Mouse (Mus musculus): Measurements from ENCODE around the gene Ly6g6c.
"Not testable (repeated sequence)": the region's sequence is repeated elsewhere in the genome, so short reads cannot be mapped to it uniquely, and the experiment has no call there.

The Ly6g6c gene

GRCm38 (mm10) chr17:35031880-35032279, 33.3 kb upstream of the Ly6g6c start:
- DNase-seq, result no peak

DNA sequence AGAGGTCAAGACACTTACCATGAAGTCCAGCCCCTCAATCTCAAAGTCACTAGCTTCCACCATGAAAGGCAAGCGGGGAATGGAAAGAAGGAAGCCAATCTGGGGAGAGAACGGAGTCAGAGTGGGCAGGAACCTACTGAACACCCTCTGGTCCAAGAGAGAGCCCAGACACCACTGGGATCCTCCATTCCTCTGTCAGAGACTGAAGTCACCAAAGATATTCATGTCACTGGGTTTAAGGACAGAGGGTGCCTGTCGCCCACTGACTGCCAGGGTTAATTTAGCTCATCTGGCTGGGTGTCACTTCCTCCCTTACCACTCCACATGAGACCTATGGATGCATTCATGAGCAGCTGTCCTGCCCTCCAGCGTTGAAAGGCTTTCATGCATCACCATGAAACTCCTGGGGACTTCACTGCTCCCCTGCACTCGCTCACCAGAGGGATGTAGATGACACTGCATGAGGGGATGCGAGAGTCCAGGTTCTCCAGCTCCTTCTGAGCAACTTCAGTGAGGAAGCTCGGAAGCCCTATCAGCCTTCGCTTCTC, 32.8 kb upstream of the Ly6g6c start:
- DNase-seq, result no peak

GRCm38 (mm10) chr17:35033703-35034102, 31.5 kb upstream of the Ly6g6c start:
- DNase-seq, result not testable (repeated sequence)

GRCm38 (mm10) chr17:35034896-35035295, 30.3 kb upstream of the Ly6g6c start:
- no peak for DNase-seq

DNA sequence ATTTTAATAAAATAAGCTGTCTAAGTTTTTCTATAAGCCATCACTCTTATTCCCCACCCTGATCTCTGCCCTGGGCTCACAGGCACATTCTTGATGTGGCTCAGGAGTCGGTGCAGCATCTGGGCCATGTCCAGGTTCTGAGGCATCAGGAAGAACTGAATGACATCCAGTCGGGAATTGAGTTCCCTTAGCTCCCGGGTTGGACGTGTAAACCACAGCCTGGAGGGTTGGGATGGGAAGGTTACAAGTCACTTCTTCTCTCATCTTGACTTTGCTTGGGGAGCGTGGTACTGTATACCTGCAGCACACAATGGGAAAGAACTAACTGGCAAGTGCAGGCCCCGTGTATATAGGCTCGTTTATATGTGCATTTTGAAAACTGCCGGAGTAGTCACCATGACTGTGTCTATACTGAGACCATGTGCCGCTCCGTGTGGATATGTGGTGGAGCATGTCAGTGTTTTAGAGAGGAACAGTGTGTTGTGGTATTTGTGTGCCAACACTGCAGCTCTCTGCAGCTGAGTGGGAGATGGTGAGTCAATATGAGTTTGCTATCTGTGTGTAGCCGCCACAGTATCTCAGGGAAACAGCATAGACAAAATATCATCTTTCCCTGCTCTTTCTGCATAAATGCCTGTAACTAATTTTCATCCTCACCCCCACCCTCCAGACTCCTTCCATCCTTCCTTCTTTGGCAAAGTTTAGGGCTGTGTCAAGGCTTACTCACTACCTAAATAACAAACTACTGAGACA, 25.9 kb upstream of the Ly6g6c start:
- DNase-seq, result no peak

GRCm38 (mm10) chr17:35043794-35044193, 21.4 kb upstream of the Ly6g6c start:
- no peak for DNase-seq

GRCm38 (mm10) chr17:35044904-35045806, 20.0 kb upstream of the Ly6g6c start:
- DNase-seq, result no peak

DNA sequence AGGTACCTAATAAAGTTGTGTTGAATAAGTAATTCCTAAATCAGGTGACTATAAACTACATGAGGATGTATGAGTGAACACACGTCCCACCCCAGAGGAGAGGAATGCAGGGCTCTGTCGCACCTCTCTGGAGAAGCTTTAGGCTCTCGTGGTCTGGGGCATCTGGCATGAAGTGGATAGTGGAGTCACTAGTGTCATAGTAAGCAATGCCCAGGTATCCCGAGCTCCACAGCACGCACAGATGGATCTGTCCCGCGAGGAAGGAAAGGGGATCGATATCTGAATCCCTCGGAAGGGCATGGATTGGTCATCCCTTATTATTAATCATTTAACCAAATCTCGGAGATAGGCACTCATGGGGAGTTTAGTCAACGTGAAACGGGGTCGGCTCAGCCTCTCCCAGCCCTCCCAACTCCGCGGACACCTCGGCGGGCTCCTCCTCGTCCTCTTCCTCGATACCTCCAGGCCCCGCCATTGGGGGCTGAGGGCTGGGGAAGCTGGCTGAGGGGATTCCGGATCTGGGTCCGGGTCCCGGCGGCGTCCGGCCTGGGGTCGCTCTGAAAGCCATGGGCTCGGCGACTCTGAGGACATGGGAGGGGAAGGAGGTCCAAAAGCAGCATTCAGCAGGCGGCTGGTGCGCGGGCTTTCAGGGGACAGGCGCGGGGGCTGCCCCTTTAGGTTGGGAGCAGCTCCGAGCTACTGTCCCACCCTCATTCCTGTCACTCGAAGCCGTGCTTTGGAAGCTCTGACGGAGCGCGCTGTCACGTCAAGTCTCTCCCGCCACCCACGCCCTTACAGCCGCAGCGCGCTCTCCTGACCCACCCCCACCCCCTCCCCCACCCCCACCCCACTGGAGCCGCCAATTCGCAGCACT, 19.1 kb upstream of the Ly6g6c start:
- DNase-seq, result no peak

DNA sequence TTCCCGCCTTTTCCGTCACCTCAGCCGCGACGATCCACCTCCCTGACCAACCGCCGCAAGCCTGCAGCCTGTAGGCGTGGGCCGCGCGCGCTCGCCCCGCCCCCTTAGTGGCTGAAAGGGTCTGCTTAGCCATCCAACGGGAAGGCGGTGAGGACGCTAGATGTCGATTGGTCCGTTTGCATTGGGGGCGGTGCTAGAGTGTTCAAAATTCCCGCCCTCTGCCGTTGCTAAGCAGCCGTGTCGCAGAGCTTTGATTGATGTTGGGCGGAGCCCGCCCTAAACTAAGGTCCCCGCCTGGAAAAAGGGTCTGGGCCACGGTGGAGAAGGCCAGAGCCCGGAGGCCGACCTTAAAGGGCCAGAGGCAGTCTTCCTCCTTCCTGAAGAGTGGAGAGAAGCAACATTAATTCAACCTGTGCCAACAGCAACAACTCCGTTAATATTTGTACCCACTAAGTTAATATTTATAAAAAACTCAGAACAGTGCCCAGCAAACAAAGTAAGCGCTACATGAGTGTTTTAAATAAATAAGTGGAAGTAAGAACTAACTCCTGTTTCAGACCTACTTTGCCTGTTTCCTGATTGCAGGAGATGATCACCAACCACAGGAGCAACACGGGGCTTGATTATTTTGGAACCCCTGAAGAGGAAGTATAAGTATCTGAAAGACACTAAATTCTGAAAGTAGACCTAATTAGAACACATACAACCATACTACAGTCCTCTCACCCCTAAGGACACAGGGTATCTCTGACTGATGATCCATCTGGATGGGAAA, 18.3 kb upstream of the Ly6g6c start, which contains the start of gene Msh5:
Gene Msh5 (minus strand): TSS at position 65 of the 775 bp plus-strand sequence.
- DNase-seq, result peak; percentile 95

- DNase-seq, result no peak
Observed at GRCm38 (mm10) chr17:35047688-35048087, 17.5 kb upstream of the Ly6g6c start.

DNA sequence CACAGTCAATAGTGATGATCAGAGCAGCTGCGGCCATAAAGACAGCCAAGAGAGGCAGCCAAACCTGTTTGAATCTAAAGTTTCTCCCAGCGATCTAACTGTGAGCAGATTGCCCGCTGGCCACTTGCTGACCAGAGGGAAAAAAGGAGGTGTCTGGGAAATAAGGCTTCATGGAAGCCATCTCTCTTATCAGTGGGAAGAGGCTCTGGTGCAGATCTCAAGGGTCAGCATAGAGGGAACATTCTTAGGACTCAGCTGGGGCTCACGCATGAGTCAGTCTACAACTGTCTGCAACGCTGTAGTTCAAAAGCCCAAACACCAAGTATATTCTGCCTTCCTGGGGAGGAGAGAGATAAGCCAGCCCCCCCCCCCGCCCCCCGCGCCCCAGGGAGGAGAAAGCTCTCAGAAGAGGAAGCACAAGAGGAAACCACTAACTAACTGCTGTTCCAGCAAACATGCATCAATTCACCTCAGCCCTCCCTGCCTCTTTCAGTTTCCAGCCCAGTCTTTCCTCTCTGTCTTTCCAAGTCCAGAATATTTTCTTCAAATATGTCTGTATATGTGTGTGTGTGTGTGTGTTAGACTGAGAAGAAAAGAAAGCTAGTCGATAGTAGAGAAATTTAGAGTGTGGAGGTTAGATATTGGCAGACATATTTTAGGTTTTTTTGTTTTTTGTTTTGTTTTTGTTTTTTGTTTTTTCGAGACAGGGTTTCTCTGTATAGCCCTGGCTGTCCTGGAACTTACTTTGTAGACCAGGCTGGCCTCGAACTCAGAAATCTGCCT, 16.8 kb upstream of the Ly6g6c start:
- DNase-seq, result no peak

DNA sequence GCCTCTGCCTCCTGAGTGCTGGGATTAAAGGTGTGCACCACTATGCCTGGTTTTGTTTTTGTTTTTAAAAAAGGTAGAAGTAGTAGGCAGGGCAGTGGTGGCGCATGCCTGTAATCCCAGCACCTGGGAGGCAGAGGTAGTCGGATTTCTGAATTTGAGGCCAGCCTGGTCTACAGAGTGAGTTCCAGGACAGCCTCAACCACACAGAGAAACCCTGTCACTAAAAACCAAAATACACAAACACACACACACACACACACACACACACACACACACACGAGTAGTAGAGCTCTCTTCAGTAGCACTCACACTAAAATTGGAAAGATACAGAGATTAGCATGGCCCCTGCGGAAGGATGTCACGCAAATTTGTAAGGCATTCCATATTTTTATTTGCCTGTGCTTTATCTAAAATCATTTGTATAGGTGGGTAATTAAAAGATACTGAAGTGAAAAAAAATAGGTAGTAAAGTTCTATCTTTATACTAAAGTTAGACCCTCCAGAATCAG, 16.2 kb upstream of the Ly6g6c start:
- DNase-seq, result no peak

DNA sequence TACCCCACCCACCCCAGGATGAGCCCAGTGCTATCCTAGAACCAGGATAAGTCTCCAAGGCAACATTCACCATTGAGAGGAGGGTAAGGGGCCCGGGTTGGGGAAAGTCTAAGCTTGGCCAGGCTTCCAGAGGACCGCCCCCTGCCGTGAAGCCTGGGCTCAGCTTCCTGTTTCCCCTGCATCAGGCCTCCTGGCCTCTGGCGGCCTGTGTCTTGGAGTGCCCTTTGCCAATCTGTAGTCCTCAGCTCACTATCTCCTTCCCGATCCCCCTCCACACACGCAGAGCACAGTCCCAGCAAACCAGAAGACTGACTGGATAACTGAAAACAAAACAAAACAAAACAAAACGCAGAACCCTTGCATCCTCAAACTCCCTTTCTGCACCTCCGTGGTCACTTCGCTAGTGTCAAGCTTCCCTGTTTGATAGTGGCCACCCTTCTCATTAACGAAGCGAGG, 15.6 kb upstream of the Ly6g6c start, which contains the start of gene Clic1:
Gene Clic1 (plus strand): TSS at position 406 of the 456 bp plus-strand sequence.
- DNase-seq, result no peak

DNA sequence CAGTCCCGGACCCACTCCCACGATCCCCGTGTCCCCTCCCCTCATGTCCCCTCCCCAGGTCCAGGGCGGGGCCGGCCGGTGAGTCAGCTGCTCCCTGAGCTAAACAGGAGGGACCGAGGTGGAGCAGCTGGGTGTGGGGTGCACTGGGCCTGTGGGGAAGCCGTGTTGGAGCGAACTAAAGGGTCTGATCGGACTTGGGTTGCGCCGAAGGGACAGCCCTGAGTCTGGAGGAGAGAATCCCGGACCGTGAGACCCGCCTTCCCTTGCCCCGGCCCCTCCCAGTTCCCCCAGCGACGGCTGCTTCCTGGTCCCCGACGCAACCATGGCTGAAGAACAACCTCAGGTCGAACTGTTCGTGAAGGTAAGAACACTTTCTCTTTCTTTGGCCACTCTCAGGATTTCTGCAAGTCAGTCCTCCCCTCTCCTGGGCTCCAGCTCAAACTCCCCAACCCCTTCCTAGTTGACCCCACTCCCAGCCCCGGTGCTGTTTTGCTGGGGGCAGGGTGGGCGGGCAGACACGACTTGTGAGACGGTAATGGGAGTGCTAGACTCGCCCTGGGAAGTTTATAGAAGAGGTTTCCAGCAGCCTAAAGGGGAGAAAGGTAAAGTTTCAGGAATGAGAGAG, 14.9 kb upstream of the Ly6g6c start:
- peak in 1 of 2 experiments; percentile 46 for DNase-seq

DNA sequence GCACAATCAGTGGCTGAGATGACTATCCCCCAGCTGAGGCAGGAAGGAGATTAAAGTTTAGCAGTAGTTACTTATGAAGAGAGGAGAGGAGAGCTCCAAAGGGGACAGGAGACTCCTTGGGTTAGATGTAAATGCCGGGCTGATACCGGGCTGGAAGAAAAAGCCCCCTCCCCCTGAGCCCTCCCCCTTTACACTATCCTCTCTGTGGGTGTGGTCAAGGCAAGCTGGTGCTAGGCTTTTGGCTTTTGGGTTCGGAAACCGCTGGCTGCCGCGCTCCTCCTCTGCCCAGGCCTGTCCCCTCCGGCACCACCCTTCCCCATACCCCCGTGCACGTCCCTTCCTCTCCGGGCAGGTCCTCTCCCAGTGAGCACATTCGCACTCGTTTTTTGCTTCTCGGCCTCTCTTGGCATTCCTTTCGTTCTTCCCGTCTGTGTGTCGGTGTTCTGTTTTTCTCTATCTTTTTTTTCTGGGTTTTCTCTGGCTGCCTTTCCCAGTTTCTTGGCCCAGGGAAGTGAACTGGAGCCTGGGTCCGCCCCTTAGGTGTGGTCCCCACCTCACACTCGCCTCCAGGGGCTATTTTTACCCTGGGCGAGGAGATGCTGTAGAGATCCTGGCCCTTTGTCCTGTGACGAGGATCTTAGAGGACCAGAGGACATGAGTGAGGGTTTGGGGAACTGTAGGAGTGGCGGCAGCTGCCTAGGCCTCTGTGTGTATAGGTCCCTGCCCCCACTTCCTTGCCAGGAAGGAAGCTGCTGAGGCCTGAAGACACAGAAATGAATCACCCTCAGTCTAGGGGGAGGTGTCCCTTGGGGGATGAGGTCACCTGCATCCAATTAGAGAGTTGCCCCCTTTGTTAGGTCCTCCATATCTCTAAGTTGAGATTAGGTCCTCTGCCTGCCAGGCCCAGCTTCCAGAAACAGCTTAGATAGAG, 13.8 kb upstream of the Ly6g6c start:
- DNase-seq, result peak; percentile 50 to 51

DNA sequence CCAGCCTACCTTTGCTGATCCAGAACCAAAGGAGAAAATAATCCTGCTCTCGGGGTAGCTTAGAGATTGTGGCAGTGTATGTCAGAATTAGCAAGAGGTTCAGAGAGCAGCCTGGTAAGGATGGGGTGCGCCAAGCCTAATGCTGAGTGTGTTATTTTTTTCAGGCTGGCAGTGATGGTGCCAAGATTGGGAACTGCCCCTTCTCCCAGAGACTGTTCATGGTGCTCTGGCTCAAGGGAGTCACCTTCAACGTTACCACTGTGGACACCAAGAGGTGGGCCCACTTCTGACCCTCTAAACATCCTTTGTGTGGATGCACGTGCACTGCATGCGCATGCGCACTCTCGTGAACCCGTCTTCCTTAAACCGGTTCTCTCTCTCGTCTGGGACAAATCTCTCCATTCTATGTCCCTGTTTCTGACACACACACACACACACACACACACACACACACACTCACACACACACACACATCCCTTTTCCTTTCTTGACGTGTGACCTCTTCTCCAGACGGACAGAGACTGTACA, 12.9 kb upstream of the Ly6g6c start:
- DNase-seq, result peak in 1 of 2 experiments; percentile 14

DNA sequence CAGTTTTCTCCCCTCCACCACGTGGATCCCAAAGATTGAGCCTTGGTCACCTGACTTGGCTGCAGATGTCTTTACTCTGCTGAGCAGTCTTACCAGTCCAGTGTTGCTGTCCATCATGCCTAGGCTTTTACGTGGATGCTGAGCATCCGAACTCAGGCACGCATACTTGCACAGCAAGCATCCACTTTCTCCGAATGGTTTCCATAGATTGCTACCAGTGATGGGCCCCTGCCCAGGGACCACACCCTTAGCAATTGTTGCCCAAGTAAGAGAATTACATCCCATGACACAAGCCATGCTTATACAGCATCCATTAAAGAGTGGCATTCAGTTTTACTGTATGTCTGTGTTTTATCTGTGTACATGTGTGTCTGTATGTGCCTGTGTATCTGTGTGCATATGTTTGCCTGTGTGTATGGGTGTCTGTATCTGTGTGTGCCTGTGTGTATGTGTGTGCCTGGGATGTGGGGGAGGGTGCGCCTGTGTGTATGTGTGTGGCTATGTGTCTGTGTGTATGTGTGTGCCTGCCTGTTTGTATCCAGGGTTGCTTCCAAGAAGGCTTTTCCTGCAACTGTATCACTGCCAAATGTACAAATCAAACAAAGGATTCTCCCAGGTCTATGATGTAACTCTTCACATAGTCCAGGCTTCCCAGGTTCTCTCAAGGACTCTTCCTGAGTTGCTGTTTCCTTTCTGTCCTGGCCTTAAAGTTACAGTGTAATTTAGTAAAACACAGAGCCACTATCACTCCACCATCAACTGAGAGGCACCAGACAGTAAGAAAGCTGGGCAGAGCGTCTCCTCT, 9.3 kb upstream of the Ly6g6c start:
- no peak for DNase-seq

DNA sequence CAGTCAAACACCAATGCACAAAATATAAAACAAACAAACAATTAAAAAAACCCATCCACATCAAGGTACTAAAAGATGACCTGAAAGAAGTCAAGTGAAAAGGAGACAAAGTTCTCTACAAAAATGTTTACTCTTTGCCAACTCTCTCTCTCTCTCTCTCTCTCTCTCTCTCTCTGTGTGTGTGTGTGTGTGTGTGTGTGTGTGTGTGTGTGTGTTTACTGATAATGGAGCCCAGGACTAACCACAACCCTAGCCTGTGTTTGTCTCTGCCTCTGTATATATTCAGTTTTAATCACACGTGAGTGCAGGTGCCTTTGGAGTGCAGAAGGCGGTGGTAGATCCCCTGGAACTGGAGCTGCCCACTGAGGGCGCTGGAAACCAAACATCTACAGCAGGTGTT, 8.1 kb upstream of the Ly6g6c start:
- DNase-seq, result no peak
